Mouse (Mus musculus): ENCODE measurements around the gene Tubg2. TPM values are rescaled to one million over a fixed set of nuclear protein-coding genes. Genes with fewer than 3 reads are reported as not detected.

Tubg2 gene
- polyA plus RNA-seq (2012; rRNA removed): 2.4 and 4.7 TPM in 2 replicates

DNA sequence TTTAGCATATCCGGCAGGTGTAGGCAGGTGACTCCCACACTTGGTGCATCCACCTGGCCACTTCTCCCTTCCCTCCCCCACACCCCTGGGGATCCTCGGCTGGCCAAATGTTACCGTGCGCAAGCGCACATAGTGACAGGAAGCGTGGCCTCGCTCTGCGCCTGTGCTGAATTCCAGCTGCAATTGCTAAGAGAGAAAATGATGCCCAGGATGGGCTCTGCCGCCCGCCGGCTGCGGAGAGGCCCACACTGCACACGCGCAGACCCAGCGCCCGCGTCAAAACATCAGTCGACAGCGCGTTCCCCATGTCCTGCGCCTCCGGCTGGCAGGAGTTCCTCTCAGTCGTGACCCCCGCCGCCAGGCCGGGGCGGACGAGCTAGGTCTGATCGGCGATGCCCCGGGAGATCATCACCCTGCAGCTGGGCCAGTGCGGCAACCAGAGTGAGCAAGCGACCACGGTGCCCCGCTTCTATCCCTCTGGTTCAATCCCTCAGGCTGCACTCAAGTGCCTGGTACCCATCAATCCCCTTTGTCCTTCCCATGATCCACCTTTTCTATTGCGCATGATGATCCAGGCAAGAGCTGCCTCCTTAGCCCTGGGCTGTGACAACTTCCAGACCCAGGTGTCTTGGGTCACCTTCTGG is at the start of gene Tubg2:
TSS of gene Tubg2 (plus strand) at position 180 of the 644 bp plus-strand sequence.

DNA sequence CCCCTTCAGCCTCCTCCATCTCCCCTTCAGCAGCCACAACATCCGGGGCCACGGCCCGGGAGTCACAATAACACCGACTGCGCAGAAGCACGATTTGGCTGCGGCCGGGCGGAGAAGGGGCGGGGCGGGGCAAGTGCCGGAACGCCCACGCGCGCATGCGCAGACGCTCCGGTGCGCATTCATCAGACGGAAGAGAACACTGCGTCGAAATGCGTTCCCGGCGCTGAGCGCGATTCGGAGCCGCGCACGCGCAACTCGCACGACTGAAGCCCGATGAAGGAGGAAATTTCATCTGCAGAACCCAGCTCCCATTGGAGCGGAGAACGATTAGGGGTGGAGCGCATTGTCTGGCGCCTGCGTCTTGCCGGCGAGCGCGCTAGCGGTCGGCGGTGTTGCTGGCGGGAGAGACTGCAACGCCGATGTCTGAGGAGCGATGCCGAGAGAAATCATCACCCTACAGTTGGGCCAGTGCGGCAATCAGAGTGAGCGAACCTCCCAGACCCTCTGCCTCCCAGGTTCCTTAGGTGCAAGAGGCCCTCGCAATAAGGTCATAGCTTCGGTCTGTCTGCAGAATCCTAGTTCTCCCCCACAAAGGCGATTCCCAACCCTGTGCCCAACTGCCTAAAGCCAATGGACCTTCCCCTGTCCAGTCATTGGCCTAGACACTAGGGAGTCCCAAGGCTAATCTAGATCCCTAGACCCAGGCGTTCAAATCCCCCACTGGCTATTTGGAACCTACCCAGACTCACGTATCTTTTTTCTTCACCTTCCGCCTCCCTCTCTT is 35.8 kb upstream of the Tubg2 start, which contains the start of the genes Retreg3 and Tubg1:
TSS of gene Retreg3 (minus strand) at position 133 of the 784 bp plus-strand sequence.
TSS of gene Tubg1 (plus strand) at position 178 of the 784 bp plus-strand sequence.

DNA sequence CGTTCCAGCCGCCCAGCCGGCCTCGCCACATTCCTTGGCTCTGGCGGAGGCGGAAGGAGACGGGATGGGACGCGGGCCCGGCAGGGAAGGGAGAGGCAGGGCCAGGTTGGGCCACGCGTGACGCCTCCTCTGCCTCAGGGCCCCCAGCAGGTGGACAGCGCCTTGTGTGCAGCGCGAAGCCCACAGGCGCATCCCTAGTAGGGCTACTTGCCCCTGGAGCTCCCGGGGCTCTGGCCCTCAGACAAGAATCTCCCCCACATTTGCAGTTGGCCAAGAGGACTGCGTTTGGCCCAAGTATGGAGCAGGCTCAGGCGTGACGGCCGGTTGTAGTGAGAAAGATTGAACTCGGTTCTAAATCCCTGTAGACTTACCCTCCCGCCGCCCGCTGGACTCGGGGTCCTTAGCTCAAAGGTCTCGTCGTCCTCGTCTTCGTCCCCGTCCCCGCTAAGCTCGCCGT is 14.7 kb downstream of the Tubg2 start, which contains the start of gene Cntnap1:
TSS of gene Cntnap1 (plus strand) at position 170 of the 457 bp plus-strand sequence.

DNA sequence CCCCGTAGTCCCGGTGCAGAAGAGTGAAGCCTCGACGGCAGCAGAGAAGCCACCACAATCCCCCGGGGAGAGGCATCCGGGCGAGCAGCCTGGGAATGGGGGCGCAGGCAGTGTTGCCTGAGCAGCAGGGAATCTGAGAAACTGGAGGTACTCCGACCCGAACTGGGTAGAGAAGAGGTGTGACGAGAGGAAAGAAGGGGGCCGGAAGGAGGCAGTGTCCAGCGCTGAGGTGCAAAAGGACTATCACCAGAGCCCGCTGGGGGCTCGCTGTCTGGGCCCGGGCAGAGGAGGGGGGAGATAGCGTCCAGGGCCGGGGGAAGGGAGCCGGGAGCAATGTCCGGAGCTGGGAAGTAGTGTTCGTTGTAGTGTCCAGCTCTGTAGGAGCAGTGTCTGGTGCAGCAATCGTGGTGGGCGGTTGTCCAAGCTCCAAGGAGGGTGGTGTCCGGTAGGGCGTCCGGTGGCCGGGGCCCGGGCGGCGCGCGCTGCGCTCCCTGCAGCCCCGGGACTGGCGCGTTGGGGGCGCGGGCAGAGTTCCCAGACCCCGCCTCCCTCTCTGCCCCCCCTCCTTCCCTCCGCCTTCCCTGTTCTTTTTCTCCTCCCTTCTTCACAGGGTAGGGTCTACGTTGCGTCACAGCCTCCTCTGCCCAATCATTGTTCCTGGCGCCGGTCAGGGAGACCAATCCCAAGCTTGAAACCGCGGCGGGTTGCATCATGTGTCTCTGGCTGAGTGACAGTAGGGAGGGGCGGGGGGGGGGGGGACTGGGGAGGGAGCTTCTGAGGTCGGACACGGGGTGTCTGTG is 15.3 kb downstream of the Tubg2 start, which contains the start of gene Plekhh3:
TSS of gene Plekhh3 (minus strand) at position 541 of the 800 bp plus-strand sequence.

DNA sequence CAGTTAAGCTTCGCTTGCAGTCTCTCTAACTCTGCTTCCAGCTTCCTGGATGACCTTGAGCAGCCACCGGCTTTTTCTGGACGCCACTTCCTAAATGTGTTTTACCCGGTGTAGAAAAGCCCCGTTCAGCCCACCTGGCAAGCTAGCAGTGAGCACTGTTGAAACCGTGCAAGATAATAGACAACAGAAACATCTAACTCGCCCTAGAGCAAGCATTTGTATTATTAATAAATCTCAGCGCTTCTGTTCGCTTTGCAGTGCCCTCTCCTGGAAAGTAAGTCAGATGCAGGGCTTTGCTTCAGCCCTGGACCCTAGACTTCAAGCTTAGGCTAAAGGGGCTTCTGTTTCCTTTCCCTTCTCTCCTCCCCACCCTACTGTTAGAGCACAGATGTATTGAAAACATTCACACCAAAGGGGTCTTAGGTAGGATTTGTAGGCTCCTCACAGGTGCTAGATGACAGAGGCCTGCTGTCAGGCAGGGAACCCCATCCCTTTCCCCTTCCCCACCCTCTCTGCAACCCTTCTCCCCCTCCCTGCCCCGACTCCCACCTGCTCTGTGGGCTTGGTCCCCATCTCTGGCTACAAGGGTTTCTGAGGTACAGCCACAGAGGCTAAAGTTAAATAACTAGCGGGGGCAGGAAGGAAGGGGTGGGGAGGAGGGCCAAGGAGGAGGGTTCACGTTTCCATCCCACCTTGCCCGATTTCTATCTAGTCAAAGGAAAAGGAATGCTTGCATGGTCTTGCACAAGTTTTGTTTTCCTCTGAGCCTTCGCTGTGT is 19.3 kb downstream of the Tubg2 start, which contains the start of gene Ccr10:
TSS of gene Ccr10 (minus strand) at position 593 of the 778 bp plus-strand sequence.

Other genes starting within 250 kb of the Tubg2 start
- 20.9 and 23.6 TPM in 2 replicates for gene Stat3, start 216.4 kb upstream of the Tubg2 start, polyA plus RNA-seq (2012; rRNA removed)
- gene Cavin1, start 185.0 kb upstream of the Tubg2 start, polyA plus RNA-seq (2012; rRNA removed): 20.2 and 40.3 TPM in 2 replicates
- 75.1 and 97.4 TPM in 2 replicates for gene Atp6v0a1, start 146.5 kb upstream of the Tubg2 start, polyA plus RNA-seq (2012; rRNA removed)
- gene Naglu, start 85.9 kb upstream of the Tubg2 start, polyA plus RNA-seq (2012; rRNA removed): 6.2 and 7.2 TPM in 2 replicates
- gene Hsd17b1, start 77.5 kb upstream of the Tubg2 start, polyA plus RNA-seq (2012; rRNA removed): 0.30 and 0.55 TPM in 2 replicates
- 46.4 and 49.7 TPM in 2 replicates for gene Coasy, start 73.3 kb upstream of the Tubg2 start, polyA plus RNA-seq (2012; rRNA removed)
- 24.2 and 37.5 TPM in 2 replicates for gene Mlx, start 68.6 kb upstream of the Tubg2 start, polyA plus RNA-seq (2012; rRNA removed)
- gene Psmc3ip, start 60.5 kb upstream of the Tubg2 start, polyA plus RNA-seq (2012; rRNA removed): 50.1 and 54.5 TPM in 2 replicates
- gene Retreg3, start 36.0 kb upstream of the Tubg2 start, polyA plus RNA-seq (2012; rRNA removed): 39.1 and 53.7 TPM in 2 replicates
- gene Tubg1, start 36.0 kb upstream of the Tubg2 start, polyA plus RNA-seq (2012; rRNA removed): 23.1 and 35.8 TPM in 2 replicates
- gene Cntnap1, start 14.6 kb downstream of the Tubg2 start, polyA plus RNA-seq (2012; rRNA removed): 0.77 and 1.3 TPM in 2 replicates
- gene Plekhh3, start 15.4 kb downstream of the Tubg2 start, polyA plus RNA-seq (2012; rRNA removed): 8.0 and 10.1 TPM in 2 replicates
- not detected in 2 replicates for gene Ccr10, start 19.5 kb downstream of the Tubg2 start, polyA plus RNA-seq (2012; rRNA removed)
- gene Ezh1, start 70.6 kb downstream of the Tubg2 start, polyA plus RNA-seq (2012; rRNA removed): 11.1 and 20.0 TPM in 2 replicates
- gene Ramp2, start 90.1 kb downstream of the Tubg2 start, polyA plus RNA-seq (2012; rRNA removed): 41.2 and 53.6 TPM in 2 replicates
- gene Vps25, start 97.8 kb downstream of the Tubg2 start, polyA plus RNA-seq (2012; rRNA removed): 46.6 and 64.9 TPM in 2 replicates
- gene Wnk4, start 104.7 kb downstream of the Tubg2 start, polyA plus RNA-seq (2012; rRNA removed): 7.6 and 8.6 TPM in 2 replicates
- 1.1 and 1.8 TPM in 2 replicates for gene Cntd1, start 123.1 kb downstream of the Tubg2 start, polyA plus RNA-seq (2012; rRNA removed)
- gene Coa3, start 123.2 kb downstream of the Tubg2 start, polyA plus RNA-seq (2012; rRNA removed): 93.9 and 163 TPM in 2 replicates
- 115 and 433 TPM in 2 replicates for gene Becn1, start 146.4 kb downstream of the Tubg2 start, polyA plus RNA-seq (2012; rRNA removed)
- 101 and 138 TPM in 2 replicates for gene Psme3, start 160.3 kb downstream of the Tubg2 start, polyA plus RNA-seq (2012; rRNA removed)
- gene Aoc2, start 169.2 kb downstream of the Tubg2 start, polyA plus RNA-seq (2012; rRNA removed): 8.2 and 8.5 TPM in 2 replicates
- gene Aoc3, start 174.7 kb downstream of the Tubg2 start, polyA plus RNA-seq (2012; rRNA removed): 0.22 and 0.24 TPM in 2 replicates
- gene G6pc, start 211.7 kb downstream of the Tubg2 start, polyA plus RNA-seq (2012; rRNA removed): not detected in 2 replicates

Data from central nervous system, embryonic 11.5 days (tissue).